Mouse (Mus musculus) Patski (cell line): Measurements from ENCODE around the gene Gemin7. TPM values are rescaled to one million over a fixed set of nuclear protein-coding genes. Genes with fewer than 3 reads are reported as not detected.
A peak's percentile ranks its signal among the peaks of the same experiment; 100 is the strongest.

Source experiments
- ATAC-seq: fragments of 100-300 bp; one replicate; pipeline ENCODE4 v1.8.0; 2021
- CTCF ChIA-PET: fragments of 350-600 bp; sonication (Branson Sonifier 250); formaldehyde crosslinking; loops from one replicate; lab custom pipeline; 2022; ENCODE audit warnings: inconsistent platforms; lab: Charles Lee
- POLR2A ChIA-PET: fragments of 350-600 bp; sonication (Branson Sonifier 250); formaldehyde crosslinking; loops from one replicate; lab custom pipeline; 2022; ENCODE audit warnings: antibody characterized with exemption, inconsistent platforms; lab: Charles Lee
- DNase-seq: peaks from one replicate; pipeline ENCODE4 v3.0.0-alpha.2; 2011; ENCODE audit warnings: low read depth, low spot score
- H3K27me3 ChIP-seq: fragments of 371-371 bp; one replicate; pipeline ENCODE4 v1.5.1; 2021
- CTCF ChIP-seq: fragments of 100-300 bp; IDR thresholded peaks from one replicate; pipeline ENCODE4 v1.5.1; 2021
- in situ Hi-C: fragments of 300-500 bp; cut with MboI; formaldehyde crosslinking; loops from 3 replicates; pipeline ENCODE4 v1.11.1; 2018; ENCODE audit warnings: low pct_unique_long_range_greater_than_20kb, mixed read lengths
- polyA plus RNA-seq: library from polyadenylated mRNA; unstranded; gene quantifications from one replicate; pipeline ENCODE4 v1.2.3, GENCODE M21; 2021

Gene Gemin7
- polyA plus RNA-seq, 1 experiment from 2014 or later = 89.6 TPM

- no peaks in the 10 kb centered on the region for H3K27me3 ChIP-seq
- TF ChIP-seq CTCF = no peak
- ChIA-PET POLR2A (interaction anchor here (0.7 kb wide), 1 partner anchor 9 kb away, joined by 3 read pairs; no protein-coding TSS in a partner anchor), CTCF (interaction anchor here (1.0 to 1.4 kb wide), 2 partner anchors 14 to 15 kb away, joined by 4 to 5 read pairs; no protein-coding TSS in a partner anchor)
- DNase-seq = peak; percentile 61
- in situ Hi-C loops = no loop called here
- peak; percentile 89 for ATAC-seq
Observed at GRCm38 (mm10) chr7:19603849-19604605, 26.6 kb upstream of the Gemin7 start, which contains the start of gene Clasrp. Gene Clasrp (minus strand): TSS chr7:19604486.

- ATAC-seq = no peak
- ChIA-PET CTCF (interaction anchor here (6.2 kb wide), 1 partner anchor 13 kb away, joined by 33 read pairs; no protein-coding TSS in a partner anchor), POLR2A (no interaction called here)
- in situ Hi-C loops = no loop called here
- H3K27me3 ChIP-seq = no peaks in the 10 kb centered on the region
- no peak for DNase-seq
- no peak for TF ChIP-seq CTCF
Observed at GRCm38 (mm10) chr7:19603055-19603454, 25.7 kb upstream of the Gemin7 start.

- no peak for ATAC-seq
- in situ Hi-C loops = no loop called here
Observed at GRCm38 (mm10) chr7:19600562-19600961, 23.2 kb upstream of the Gemin7 start.

GRCm38 (mm10) chr7:19593061-19593730 lies 15.8 kb upstream of the Gemin7 start:
- ATAC-seq = no peak
- in situ Hi-C loops = no loop called here
- no peak for DNase-seq

More at GRCm38 (mm10) chr7:19600562-19600961, 23.2 kb upstream of the Gemin7 start:
- H3K27me3 ChIP-seq = no peaks in the 10 kb centered on the region
- DNase-seq = no peak
- ChIA-PET POLR2A (interaction anchor here (1.6 kb wide), 1 partner anchor 16 kb away, joined by 4 read pairs; no protein-coding TSS in a partner anchor), CTCF (interaction anchor here (6.2 kb wide), 1 partner anchor 11 kb away, joined by 33 read pairs; no protein-coding TSS in a partner anchor)
- TF ChIP-seq CTCF = no peak

GRCm38 (mm10) chr7:19589917-19590316 lies 12.5 kb upstream of the Gemin7 start:
- CTCF ChIA-PET = interaction anchor here (0.6 to 2.9 kb wide), 25 partner anchors 10 to 185 kb away, joined by 3 to 33 read pairs (median 5); partner anchors contain the start of genes Ckm and Clasrp
- ATAC-seq (peak; percentile 56), DNase-seq (peak; percentile 31)
- in situ Hi-C loops = no loop called here
- POLR2A ChIA-PET = interaction anchor here (0.7 to 1.1 kb wide), 2 partner anchors 10 to 41 kb away, joined by 3 read pairs; no protein-coding TSS in a partner anchor
- TF ChIP-seq CTCF = no peak
- H3K27me3 ChIP-seq = no peaks in the 10 kb centered on the region

More at GRCm38 (mm10) chr7:19593061-19593730, 15.8 kb upstream of the Gemin7 start:
- no peak for TF ChIP-seq CTCF
- no peaks in the 10 kb centered on the region for H3K27me3 ChIP-seq
- ChIA-PET POLR2A (no interaction called here), CTCF (interaction anchor here (1.7 kb wide), 1 partner anchor 25 kb away, joined by 5 read pairs; no protein-coding TSS in a partner anchor)

- no peaks in the 10 kb centered on the region for H3K27me3 ChIP-seq
- ChIA-PET POLR2A (no interaction called here), CTCF (interaction anchor here (0.9 to 2.9 kb wide), 19 partner anchors 10 to 184 kb away, joined by 4 to 33 read pairs (median 7); partner anchors contain the start of genes Ckm and Clasrp)
- in situ Hi-C loops = no loop called here
- no peak for TF ChIP-seq CTCF
- ATAC-seq (no peak), DNase-seq (no peak)
Observed at GRCm38 (mm10) chr7:19589207-19589606, 11.8 kb upstream of the Gemin7 start.

- ATAC-seq = no peak
- POLR2A ChIA-PET = no interaction called here
- in situ Hi-C loops = no loop called here
- no peak for DNase-seq
- H3K27me3 ChIP-seq = no peaks in the 10 kb centered on the region
- no peak for TF ChIP-seq CTCF
- CTCF ChIA-PET = no interaction called here
Observed at GRCm38 (mm10) chr7:19586269-19586668, 8.9 kb upstream of the Gemin7 start.

- in situ Hi-C loops = no loop called here
- DNase-seq (no peak), ATAC-seq (no peak)
- ChIA-PET CTCF (interaction anchor here (1.2 to 3.1 kb wide), 2 partner anchors 9 to 25 kb away, joined by 3 to 22 read pairs; no protein-coding TSS in a partner anchor), POLR2A (no interaction called here)
- no peaks in the 10 kb centered on the region for H3K27me3 ChIP-seq
- TF ChIP-seq CTCF = no peak
Observed at GRCm38 (mm10) chr7:19580634-19581033, 3.2 kb upstream of the Gemin7 start.

GRCm38 (mm10) chr7:19579751-19580150 lies 2.4 kb upstream of the Gemin7 start:
- no peaks in the 10 kb centered on the region for H3K27me3 ChIP-seq
- TF ChIP-seq CTCF = no peak
- no peak for DNase-seq
- no peak for ATAC-seq
- in situ Hi-C loops = loop anchor here (5.0 kb wide), 1 partner anchor 177 kb away; the partner anchor contains the start of genes Ckm and Klc3
- ChIA-PET POLR2A (no interaction called here), CTCF (interaction anchor here (1.1 to 3.1 kb wide), 4 partner anchors 10 to 39 kb away, joined by 3 to 22 read pairs (median 3); no protein-coding TSS in a partner anchor)

- H3K27me3 ChIP-seq = no peaks in the 10 kb centered on the region
- in situ Hi-C loops = loop anchor here (5.0 kb wide), 1 partner anchor 176 kb away; the partner anchor contains the start of genes Ckm and Klc3
- ATAC-seq (no peak), DNase-seq (no peak)
- POLR2A ChIA-PET = no interaction called here
- CTCF ChIA-PET = interaction anchor here (3.1 kb wide), 1 partner anchor 11 kb away, joined by 22 read pairs; no protein-coding TSS in a partner anchor
- TF ChIP-seq CTCF = no peak
Observed at GRCm38 (mm10) chr7:19578436-19578835, 1.0 kb upstream of the Gemin7 start.
